Mouse (Mus musculus) ovary, postnatal 10 days (tissue): ENCODE results near the gene Anapc1.

Experiments
- DNase-seq: peaks from one replicate; pipeline ENCODE4 v3.0.0; 2022; ENCODE audit warnings: low spot score

Anapc1 gene

GRCm38 (mm10) chr2:128686921-128687557 is at the start of gene Anapc1:
TSS of gene Anapc1 (minus strand) at chr2:128687391.
- DNase-seq, result peak; percentile 82

GRCm38 (mm10) chr2:128735089-128735488 is 47.9 kb upstream of the Anapc1 start:
- DNase-seq, result no peak

DNA sequence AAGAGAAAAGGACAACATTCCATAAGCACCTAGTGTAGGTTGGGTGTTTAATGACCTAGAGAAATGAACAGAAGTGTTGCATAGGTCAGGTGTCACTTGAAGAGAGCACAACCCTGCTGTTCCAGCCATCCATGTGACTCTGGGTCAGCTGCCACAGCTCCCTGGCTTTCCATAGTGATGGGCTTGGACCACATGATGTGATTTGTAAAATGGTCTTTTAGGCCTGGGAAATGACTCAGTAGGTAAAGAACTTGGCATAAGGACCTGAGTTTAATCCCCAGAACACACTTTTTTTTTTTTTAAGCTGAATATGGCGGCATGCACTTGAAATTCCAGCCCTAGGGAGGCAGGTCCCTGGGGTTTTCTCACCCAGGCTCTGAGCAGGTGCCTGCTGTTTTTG is 44.8 kb upstream of the Anapc1 start:
- no peak for DNase-seq

DNA sequence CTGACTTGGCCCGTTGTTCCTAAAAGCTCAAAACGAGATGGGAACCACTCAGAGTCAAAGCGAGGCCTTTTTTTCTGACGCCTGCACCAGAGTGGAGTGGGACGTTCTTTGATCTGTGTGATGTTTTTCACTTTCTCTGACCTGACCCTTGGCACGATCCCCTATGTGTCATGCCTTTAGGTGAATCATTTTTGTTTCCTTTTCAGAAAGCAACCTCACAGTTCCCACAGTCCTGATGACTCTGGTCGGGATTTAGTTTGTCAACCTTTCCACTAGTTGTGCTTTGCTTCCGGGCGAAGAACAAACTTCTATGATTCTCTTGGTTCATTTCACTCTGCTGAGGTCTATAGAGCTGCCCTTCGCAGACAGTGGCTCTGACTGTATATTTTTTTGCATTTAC is 44.3 kb upstream of the Anapc1 start:
- DNase-seq, result no peak

- no peak for DNase-seq
Observed at GRCm38 (mm10) chr2:128729141-128729540, 42.0 kb upstream of the Anapc1 start.

DNA sequence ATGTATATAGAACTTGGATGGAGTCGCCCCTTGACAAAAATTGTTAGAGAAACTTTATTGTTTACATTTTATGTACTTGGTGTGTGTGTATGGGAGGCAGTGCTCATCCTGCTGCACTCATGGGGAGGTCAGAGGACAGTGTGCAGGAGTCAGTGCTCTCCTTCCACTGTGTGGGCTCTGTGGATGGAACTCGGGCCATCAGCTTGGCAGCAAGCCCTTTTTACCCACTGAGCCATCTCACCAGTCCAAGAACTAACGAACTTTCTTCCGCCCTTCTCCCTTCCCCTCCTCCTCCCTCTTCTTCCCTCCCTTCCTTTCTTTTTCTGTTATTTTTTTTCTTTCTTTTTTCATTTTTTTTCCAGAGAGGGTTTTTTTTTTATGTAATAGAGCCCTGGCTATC is 40.9 kb upstream of the Anapc1 start:
- no peak for DNase-seq

DNA sequence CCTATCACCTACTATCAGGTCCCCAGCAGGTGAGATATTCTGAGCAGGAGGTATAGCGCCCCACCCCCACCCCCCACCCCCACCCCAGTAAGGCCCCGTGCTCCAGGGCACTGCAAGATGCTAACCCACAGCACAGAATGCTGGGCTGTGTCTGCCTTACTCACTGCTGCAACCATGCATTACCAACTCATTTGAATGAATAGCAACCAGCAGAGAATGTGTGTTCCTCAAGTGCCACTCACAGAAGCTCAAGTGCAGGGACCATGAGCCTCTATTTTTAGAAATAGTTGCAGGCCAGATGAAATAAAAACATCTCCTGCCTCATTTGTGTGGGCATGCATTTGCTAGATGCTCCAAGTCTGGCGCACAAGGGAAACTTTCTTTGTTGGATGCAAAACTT is 40.4 kb upstream of the Anapc1 start:
- DNase-seq, result no peak

- no peak for DNase-seq
Observed at GRCm38 (mm10) chr2:128726626-128727025, 39.4 kb upstream of the Anapc1 start.

DNA sequence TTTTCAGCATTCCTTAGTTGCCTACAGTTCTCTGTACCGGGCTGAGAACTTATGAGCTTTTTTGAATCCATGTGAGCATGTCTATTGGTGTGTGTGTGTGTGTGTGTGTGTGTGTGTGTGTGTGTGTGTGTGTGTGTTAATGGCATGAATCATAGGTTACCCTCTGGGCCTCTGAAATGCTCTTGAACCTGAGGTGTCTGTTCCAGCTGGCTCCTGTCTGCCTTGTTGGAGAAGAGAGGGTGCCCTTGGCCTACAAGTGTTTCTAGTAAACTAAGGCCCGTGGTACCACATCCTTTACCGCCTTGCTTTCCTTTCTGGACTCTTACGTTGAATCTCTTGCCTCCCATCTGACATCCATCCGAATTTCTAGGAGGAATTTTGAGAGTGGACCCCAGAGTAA is 38.9 kb upstream of the Anapc1 start:
- no peak for DNase-seq

DNA sequence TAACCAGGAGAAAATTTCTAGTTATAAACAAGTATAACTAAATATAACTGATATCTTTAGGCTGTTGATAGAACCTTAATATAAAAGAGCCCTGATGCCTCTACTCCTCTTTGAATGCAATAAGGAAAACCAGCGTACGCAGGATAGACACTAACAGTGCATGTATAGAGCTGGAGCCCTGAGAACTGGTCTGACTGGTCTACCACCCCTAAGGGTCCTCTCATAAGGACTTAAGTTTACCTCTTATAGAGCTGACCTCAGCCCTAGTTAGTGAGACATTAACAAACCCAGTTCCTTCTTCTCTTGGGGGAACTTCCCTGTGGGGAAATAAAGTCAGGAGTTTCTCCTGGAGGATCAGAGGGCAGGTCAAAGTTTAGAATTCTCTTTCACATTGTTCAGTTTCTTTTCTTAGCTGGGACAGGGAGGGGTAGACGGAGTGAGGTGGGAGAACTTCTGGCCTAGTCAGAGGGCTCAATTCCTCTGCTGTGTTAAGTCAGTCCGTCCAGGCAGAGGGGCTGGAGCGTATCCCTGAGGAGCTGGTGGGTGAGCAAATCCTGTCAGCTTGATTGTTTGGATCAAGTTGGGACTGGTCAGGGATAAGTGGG is 35.0 kb upstream of the Anapc1 start:
- DNase-seq, result no peak

GRCm38 (mm10) chr2:128719380-128719779 is 32.2 kb upstream of the Anapc1 start:
- DNase-seq, result no peak

- DNase-seq, result no peak
Observed at GRCm38 (mm10) chr2:128715979-128716378, 28.8 kb upstream of the Anapc1 start.

GRCm38 (mm10) chr2:128714724-128715241 is 27.6 kb upstream of the Anapc1 start:
- DNase-seq, result no peak

DNA sequence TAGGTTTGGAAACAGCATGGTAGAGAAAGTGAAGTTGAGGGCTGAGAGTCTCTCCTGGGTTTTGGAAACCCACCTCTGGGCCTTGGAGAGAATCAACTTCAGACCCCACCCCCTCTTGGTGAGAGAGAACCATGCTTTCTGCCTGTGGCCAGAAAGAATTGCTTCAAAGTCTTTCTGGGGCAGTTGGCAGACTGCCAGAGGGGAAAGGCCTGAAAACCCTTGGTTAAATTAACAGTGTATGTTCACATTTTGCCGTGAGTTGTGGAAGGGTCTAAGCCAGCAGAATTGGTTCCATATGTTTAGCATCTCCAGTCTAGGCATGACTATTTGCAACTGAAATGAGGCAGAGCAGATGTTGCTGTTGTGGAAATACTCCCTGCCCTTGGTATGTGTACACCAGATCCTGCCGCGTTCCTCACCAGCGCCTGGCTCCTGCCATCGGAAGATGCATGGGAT is 26.4 kb upstream of the Anapc1 start:
- peak; percentile 16 for DNase-seq

- DNase-seq, result no peak
Observed at GRCm38 (mm10) chr2:128712940-128713339, 25.7 kb upstream of the Anapc1 start.

DNA sequence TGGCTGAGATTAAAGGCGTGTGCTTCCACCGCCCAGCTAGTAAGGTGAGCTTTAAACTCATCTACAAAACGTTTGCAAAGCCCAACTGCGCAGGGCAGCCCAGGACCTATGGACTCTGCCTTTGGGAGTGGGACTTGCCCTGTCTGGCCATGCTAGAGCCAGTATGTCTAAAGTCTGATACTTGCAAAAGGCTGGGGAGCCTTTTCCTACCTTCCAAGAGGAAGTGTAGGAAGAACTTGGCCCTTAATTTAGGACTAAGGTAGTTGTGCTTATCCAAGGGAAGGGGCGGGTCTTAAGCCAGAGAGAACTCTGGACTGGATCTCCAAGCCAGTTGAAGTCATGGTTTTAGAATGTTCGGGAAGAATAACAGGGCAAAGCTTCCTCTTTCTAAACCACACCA is 23.4 kb upstream of the Anapc1 start:
- no peak for DNase-seq

GRCm38 (mm10) chr2:128709264-128709663 is 22.1 kb upstream of the Anapc1 start:
- DNase-seq, result no peak

GRCm38 (mm10) chr2:128704474-128704873 is 17.3 kb upstream of the Anapc1 start:
- no peak for DNase-seq

DNA sequence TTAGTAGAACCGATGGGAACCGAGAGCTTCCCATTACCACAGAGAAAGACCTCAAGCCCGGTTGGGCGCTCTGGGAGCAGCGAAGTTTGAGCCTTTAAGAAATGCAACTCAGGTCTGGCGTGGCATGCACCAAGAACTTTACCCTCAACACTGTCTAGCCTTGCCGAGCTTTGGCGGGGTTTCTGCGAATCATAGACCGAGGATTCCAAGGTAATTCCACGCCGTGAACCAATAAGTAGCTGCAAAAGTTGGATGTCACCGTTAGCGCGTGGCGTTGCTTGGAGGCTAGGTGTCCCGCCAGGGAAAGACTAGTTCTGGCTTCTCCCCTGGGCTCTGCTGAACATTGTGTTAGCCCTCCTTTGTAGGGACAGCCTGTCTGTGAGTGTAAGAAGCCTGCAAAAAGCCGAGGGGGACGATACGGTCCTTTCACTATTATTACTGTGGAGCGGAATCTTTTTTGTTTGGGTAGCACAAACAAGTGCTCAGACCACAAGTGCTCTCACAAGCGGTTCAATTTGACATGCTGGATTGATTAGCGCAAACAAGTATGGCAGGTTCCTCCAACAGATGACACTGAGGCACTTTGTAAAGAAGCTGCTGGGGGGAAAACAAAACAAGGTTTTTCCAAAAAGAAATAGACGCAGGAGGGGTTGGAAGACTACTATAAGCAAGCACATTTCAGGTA is 12.2 kb upstream of the Anapc1 start:
- DNase-seq, result no peak

DNA sequence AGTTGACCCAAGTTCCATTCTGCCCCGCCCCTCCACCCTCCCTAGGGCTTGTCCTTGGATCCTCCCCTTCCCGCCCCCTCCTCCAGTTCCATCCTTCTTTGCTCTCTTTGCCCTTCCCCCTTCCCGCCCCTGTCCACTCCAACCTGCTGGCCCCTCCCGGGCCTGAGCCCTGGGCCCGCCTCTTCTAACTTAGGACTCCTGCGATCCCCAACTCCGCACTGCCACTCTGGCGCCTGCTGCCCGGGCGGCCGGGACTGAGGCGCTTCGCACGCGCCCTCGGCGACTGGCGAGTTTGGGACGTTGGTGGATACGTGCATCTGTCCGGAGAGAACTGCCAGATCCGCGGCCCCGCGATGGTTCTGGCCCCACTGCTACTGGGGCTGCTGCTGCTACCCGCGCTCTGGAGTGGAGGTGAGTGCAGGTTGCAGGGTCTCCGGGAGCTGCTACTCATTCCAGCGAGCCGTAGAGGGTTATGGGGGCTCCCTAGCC is 11.5 kb upstream of the Anapc1 start, which contains the start of gene Mertk:
Gene Mertk (plus strand): TSS at position 264 of the 489 bp plus-strand sequence.
- peak; percentile 83 for DNase-seq

GRCm38 (mm10) chr2:128698140-128698692 is 11.0 kb upstream of the Anapc1 start:
- DNase-seq, result peak; percentile 66

DNA sequence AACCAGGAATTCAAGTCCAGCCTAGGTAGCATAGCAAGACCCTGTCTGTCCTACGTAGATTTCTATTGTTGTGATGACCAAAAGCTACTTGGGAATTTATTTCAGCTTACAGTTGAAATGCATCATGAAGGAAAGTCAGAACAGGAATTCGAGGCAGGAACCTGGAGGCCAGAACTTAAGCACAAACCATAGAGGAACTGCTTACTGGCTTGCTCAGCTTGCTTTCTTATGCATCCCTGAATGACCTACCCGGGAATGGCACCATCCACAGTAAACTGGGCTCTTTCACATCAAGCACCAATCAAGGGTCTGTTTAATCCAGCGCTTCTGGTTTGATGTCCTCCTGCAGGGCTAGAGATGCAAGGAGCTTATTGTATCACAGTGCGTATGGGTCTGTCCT is 10.4 kb upstream of the Anapc1 start:
- no peak for DNase-seq

DNA sequence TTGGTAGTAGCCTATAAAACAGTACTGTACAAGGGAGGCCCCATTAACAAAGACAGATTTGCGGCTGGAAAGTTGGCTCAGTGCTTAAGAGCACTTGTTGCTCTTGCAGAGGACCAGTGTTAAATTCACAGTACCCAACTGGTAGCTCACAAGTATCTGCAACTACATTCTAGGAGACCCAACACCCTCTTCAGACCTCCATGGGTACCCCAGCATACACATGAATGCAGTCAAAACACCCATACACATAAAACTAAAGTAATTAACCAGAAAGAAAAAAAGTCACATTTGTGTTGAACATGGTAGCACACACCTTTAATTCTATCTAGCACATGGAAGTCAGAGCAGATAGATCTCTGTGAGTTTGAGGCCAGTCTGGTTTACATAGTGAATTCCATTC is 9.9 kb upstream of the Anapc1 start:
- DNase-seq, result no peak
